Mouse (Mus musculus) limb, embryonic 13.5 days (tissue): ENCODE data around the gene 1700023F06Rik. TPM values are rescaled to one million over a fixed set of nuclear protein-coding genes. Genes with fewer than 3 reads are reported as not detected.

Experiments used
- ATAC-seq: fragments of 200-750 bp; cut with Nextera tagmentation; 2 replicates; pipeline ENCODE4 v1.8.0; 2017; ENCODE audit warnings: low read depth, moderate number of reproducible peaks, moderate TSS enrichment; ENCODE audit not compliant: low FRiP score
- H3K27ac ChIP-seq: fragments of 300-500 bp; sonication (generic); 2 replicates; pipeline ENCODE4 v1.5.1; 2015; ENCODE audit warnings: inconsistent platforms, mild to moderate bottlenecking, moderate library complexity
- H3K27me3 ChIP-seq: fragments of 300-500 bp; sonication (generic); 2 replicates; pipeline ENCODE4 v1.6.1; 2015; ENCODE audit warnings: mild to moderate bottlenecking, inconsistent platforms
- H3K36me3 ChIP-seq: fragments of 300-500 bp; sonication (generic); 2 replicates; pipeline ENCODE4 v1.6.1; 2015; ENCODE audit warnings: inconsistent platforms, mild to moderate bottlenecking, moderate library complexity
- H3K4me1 ChIP-seq: fragments of 300-500 bp; sonication (generic); 2 replicates; pipeline ENCODE4 v1.6.1; 2015; ENCODE audit warnings: inconsistent platforms
- H3K4me2 ChIP-seq: fragments of 300-500 bp; sonication (generic); replicated peaks from 2 replicates; pipeline ENCODE4 v1.6.1; 2015; ENCODE audit warnings: inconsistent platforms, mild to moderate bottlenecking, moderate library complexity
- H3K4me3 ChIP-seq: fragments of 300-500 bp; sonication (generic); 2 replicates; pipeline ENCODE4 v1.5.1; 2015; ENCODE audit warnings: moderate library complexity, mild to moderate bottlenecking, inconsistent platforms
- H3K9ac ChIP-seq: fragments of 300-500 bp; sonication (generic); 2 replicates; pipeline ENCODE4 v1.6.1; 2015; ENCODE audit warnings: mild to moderate bottlenecking, inconsistent platforms
- H3K9me3 ChIP-seq: fragments of 300-500 bp; sonication (generic); 2 replicates; pipeline ENCODE4 v1.6.1; 2016; ENCODE audit warnings: inconsistent platforms
- whole genome bisulfite sequencing: fragments of 180-500 bp; shearing (Covaris S2); methylation state at CpG from one replicate; pipeline ENCODE4 v1.1.7; 2015; 5-methylcytosine and 5-hydroxymethylcytosine counted together
- polyA plus RNA-seq: library from polyadenylated mRNA; unstranded; fragments of >200 nt; fragmentation: Nextera tagmentation; extraction: Ambion mirVana; gene quantifications from 2 replicates; pipeline ENCODE4 v1.2.1, GENCODE M21; 2015

Gene 1700023F06Rik
- polyA plus RNA-seq, 1 experiment from 2014 or later = 0.55 TPM

- no peaks in the 10 kb centered on the region for H3K9me3 ChIP-seq
- peaks cover 38% of the 10 kb centered on the region for H3K4me1 ChIP-seq
- H3K4me2 ChIP-seq = no peak overlapping the region
- H3K27me3 ChIP-seq = peaks cover 95% of the 10 kb centered on the region
- no peak overlapping the region for H3K9ac ChIP-seq
- no peak overlapping the region for H3K4me3 ChIP-seq
- WGBS = 68% methylated on average over 4 of the region's 4 CpGs
- H3K36me3 ChIP-seq = no peaks in the 10 kb centered on the region
- ATAC-seq = no peak
- H3K27ac ChIP-seq = no peak overlapping the region
These were observed 11.0 kb downstream of the 1700023F06Rik start for GRCm38 (mm10) chr11:103197340-103197739.

GRCm38 (mm10) chr11:103195656-103196055 lies 12.7 kb downstream of the 1700023F06Rik start:
- H3K4me2 ChIP-seq = no peak overlapping the region
- no peak for ATAC-seq
- no peak overlapping the region for H3K4me3 ChIP-seq
- WGBS = 66% methylated on average over 5 of the region's 5 CpGs
- no peaks in the 10 kb centered on the region for H3K9me3 ChIP-seq
- peaks cover 100% of the 10 kb centered on the region for H3K27me3 ChIP-seq
- no peak overlapping the region for H3K27ac ChIP-seq
- H3K4me1 ChIP-seq = peaks cover 33% of the 10 kb centered on the region
- H3K36me3 ChIP-seq = no peaks in the 10 kb centered on the region
- H3K9ac ChIP-seq = no peak overlapping the region

- Histone ChIP-seq H3K27me3 (peaks cover 100% of the 10 kb centered on the region), H3K4me2 (no peak overlapping the region), H3K27ac (no peak overlapping the region), H3K4me1 (peaks cover 33% of the 10 kb centered on the region), H3K9me3 (no peaks in the 10 kb centered on the region), H3K9ac (no peak overlapping the region), H3K4me3 (no peak overlapping the region), H3K36me3 (no peaks in the 10 kb centered on the region)
- ATAC-seq = no peak
- WGBS = 88% methylated on average over 18 of the region's 18 CpGs
These were observed 13.1 kb downstream of the 1700023F06Rik start for GRCm38 (mm10) chr11:103195236-103195635.

GRCm38 (mm10) chr11:103193825-103194168 lies 14.6 kb downstream of the 1700023F06Rik start:
- H3K36me3 ChIP-seq = no peaks in the 10 kb centered on the region
- peaks cover 98% of the 10 kb centered on the region for H3K27me3 ChIP-seq
- ATAC-seq = no peak
- WGBS = 33% methylated on average over 9 of the region's 9 CpGs
- H3K9me3 ChIP-seq = no peaks in the 10 kb centered on the region; the same call in 1 of the 2 replicates
- H3K27ac ChIP-seq = no peak overlapping the region
- H3K9ac ChIP-seq = no peak overlapping the region
- H3K4me1 ChIP-seq = peaks cover 20% of the 10 kb centered on the region
- H3K4me2 ChIP-seq = no peak overlapping the region
- H3K4me3 ChIP-seq = no peak overlapping the region

DNA sequence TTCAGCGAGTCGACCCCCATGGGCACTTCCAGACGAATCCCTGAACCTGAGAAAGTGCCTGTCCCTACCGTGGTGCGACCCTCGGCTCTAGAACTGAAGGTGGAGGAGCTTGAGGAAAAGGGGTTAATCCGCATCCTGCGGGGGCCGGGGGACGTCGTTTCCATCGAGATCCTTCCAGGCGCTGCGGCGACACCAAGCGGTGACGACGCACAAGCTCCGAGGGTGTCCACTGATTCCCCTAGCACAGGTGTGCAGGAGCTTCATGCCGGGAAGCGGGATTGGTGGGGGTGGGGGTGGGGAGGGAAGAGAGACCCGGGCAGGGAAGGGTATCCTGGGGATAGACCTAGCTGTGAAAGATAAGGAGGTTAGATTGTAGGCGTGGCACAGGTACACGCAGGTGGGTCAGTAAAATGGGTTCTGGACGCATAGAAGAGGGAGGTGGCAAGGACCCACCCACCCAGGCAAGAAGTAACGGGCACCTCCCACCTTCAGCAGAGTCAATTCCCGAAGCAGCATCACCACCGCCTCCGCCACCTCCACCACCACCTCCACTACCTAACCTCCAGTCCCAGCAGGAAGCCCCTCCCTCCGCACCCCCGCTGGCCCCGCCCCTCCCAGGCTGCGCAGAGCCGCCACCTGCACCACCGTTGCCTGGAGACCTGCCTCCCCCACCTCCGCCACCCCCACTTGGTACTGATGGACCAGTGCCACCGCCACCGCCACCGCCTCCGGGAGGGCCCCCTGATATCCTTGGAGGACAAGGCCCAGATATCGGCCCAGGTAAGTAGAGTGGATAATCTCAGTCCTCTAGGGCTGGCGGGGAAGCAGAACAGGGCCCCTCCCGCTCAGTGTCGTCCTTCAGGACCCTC lies 15.2 kb downstream of the 1700023F06Rik start:
- no peaks in the 10 kb centered on the region; the same call in 1 of the 2 replicates for H3K9me3 ChIP-seq
- peak overlapping the region; percentile 36 for H3K4me3 ChIP-seq
- no peaks in the 10 kb centered on the region for H3K36me3 ChIP-seq
- no peak overlapping the region for H3K27ac ChIP-seq
- peak overlapping the region; percentile 66 for H3K4me2 ChIP-seq
- ATAC-seq = no peak; the same call in 1 of the 2 replicates
- 4% methylated on average over 43 of the region's 44 CpGs for WGBS
- H3K4me1 ChIP-seq = peaks cover 14% of the 10 kb centered on the region
- H3K27me3 ChIP-seq = peaks cover 92% of the 10 kb centered on the region
- H3K9ac ChIP-seq = peak overlapping the region; percentile 27

GRCm38 (mm10) chr11:103192230-103192955 lies 16.0 kb downstream of the 1700023F06Rik start:
- no peaks in the 10 kb centered on the region; the same call in 1 of the 2 replicates for H3K9me3 ChIP-seq
- no peak overlapping the region for H3K27ac ChIP-seq
- peaks cover 13% of the 10 kb centered on the region for H3K4me1 ChIP-seq
- ATAC-seq = no peak
- WGBS = 13% methylated on average over 28 of the region's 28 CpGs
- H3K4me2 ChIP-seq = peak overlapping the region; percentile 66
- peak overlapping the region; percentile 27 for H3K9ac ChIP-seq
- H3K36me3 ChIP-seq = no peaks in the 10 kb centered on the region
- peaks cover 84% of the 10 kb centered on the region for H3K27me3 ChIP-seq
- peak overlapping the region; percentile 36 for H3K4me3 ChIP-seq

DNA sequence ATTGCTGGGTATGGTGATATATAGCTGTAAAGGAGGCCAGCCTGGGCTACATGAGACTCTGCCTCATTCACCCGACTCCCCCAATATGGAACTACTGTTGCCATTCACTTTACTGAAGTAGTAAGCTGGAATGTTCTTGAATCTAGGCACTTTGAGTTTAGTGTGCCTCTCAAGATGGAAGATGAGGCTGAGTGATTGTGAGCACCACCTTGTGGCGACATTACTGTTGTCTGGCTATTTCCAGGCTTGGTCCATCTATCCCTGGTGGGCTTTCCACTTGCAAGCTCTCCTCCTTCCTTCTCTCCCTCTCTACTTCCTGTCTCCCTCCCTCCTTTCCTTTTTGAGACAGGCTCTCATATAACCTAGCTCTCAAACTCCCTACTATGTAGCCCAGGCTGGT lies 23.5 kb downstream of the 1700023F06Rik start:
- Histone ChIP-seq H3K36me3 (no peaks in the 10 kb centered on the region), H3K9me3 (no peaks in the 10 kb centered on the region; the same call in 1 of the 2 replicates), H3K9ac (no peak overlapping the region), H3K27me3 (peaks cover 18% of the 10 kb centered on the region), H3K4me2 (no peak overlapping the region), H3K4me1 (no peaks in the 10 kb centered on the region), H3K27ac (no peak overlapping the region), H3K4me3 (no peak overlapping the region)
- WGBS = 43% methylated on average over 2 of the region's 2 CpGs
- no peak for ATAC-seq

- H3K4me1 ChIP-seq = no peaks in the 10 kb centered on the region
- WGBS = 79% methylated on average over 3 of the region's 3 CpGs
- H3K27me3 ChIP-seq = peaks cover 8% of the 10 kb centered on the region; the same call in 1 of the 2 replicates
- H3K4me3 ChIP-seq = no peak overlapping the region
- H3K36me3 ChIP-seq = no peaks in the 10 kb centered on the region
- no peak overlapping the region for H3K27ac ChIP-seq
- no peak overlapping the region for H3K4me2 ChIP-seq
- H3K9me3 ChIP-seq = no peaks in the 10 kb centered on the region
- no peak for ATAC-seq
- no peak overlapping the region for H3K9ac ChIP-seq
These were observed 26.4 kb downstream of the 1700023F06Rik start for GRCm38 (mm10) chr11:103181911-103182310.

- Histone ChIP-seq H3K9ac (no peak overlapping the region), H3K4me3 (no peak overlapping the region), H3K27me3 (peaks cover 8% of the 10 kb centered on the region; the same call in 1 of the 2 replicates), H3K4me2 (no peak overlapping the region), H3K36me3 (no peaks in the 10 kb centered on the region), H3K27ac (no peak overlapping the region), H3K4me1 (no peaks in the 10 kb centered on the region), H3K9me3 (no peaks in the 10 kb centered on the region)
- 75% methylated on average over 9 of the region's 9 CpGs for WGBS
- no peak for ATAC-seq
These were observed 27.0 kb downstream of the 1700023F06Rik start for GRCm38 (mm10) chr11:103181349-103181748.

- Histone ChIP-seq H3K36me3 (no peaks in the 10 kb centered on the region), H3K9me3 (no peaks in the 10 kb centered on the region), H3K27me3 (peaks cover 8% of the 10 kb centered on the region; the same call in 1 of the 2 replicates), H3K9ac (no peak overlapping the region), H3K4me2 (no peak overlapping the region), H3K4me1 (no peaks in the 10 kb centered on the region), H3K27ac (no peak overlapping the region), H3K4me3 (no peak overlapping the region)
- 44% methylated on average over 1 of the region's 1 CpGs for WGBS
- ATAC-seq = no peak
These were observed 27.9 kb downstream of the 1700023F06Rik start for GRCm38 (mm10) chr11:103180426-103180825.

DNA sequence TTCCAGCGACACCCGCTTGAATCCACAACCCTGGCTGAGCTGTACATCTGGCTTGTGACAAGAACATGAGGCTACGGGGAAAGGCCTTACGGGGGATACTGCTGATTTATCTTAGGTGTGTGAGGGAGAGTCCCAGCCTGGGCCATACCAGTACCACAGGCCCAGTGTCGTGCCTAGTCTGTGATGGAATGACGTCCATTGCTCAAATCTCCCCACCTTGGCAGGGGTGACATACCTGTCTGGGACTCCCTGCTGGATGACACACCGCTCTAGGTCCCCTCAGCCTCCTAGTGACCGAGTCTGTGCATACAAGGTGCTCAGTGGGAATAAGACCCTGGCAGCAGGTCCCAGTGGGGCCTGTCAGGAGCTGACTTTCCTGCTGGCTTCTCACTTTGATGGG lies 29.6 kb downstream of the 1700023F06Rik start:
- H3K4me2 ChIP-seq = no peak overlapping the region
- peaks cover 11% of the 10 kb centered on the region for H3K27me3 ChIP-seq
- H3K36me3 ChIP-seq = no peaks in the 10 kb centered on the region
- no peaks in the 10 kb centered on the region for H3K9me3 ChIP-seq
- no peak overlapping the region for H3K27ac ChIP-seq
- H3K4me1 ChIP-seq = no peaks in the 10 kb centered on the region
- no peak overlapping the region for H3K9ac ChIP-seq
- 87% methylated on average over 8 of the region's 8 CpGs for WGBS
- no peak overlapping the region for H3K4me3 ChIP-seq
- ATAC-seq = no peak

DNA sequence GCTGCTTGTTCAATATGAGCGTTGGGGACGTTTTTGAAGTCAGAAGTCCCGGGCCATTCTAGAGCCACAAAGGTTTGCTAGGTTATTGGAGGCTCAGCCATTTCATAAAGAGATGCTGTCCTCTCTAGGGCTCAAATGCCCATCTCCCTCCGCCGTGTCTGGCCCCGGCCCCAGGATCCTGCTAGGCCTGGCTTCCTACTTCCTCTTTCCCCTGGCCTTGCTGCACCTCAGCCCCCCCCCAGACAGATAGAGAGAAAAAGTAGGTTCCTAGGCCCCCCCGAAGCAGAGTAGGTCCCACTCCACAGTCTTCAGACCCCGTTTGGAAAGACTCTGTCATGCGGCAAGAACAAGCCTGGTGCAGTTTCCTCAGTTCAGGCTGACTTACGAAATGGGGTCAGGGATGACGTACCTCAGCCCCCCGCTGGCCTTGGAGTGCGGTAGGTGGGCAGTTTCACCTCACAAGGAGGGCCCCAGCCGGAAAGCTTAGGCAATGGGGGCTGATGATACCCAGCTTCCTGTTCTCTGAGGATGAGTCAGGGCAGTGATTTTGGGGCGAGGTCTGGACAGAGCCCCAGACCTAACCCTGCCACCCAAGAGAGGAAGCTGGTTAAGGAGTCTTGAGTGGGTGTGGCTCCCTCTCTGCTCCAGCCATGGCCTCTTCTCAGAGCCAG lies 30.4 kb downstream of the 1700023F06Rik start:
- no peak overlapping the region for H3K9ac ChIP-seq
- H3K27me3 ChIP-seq = peaks cover 19% of the 10 kb centered on the region
- no peak overlapping the region for H3K27ac ChIP-seq
- 86% methylated on average over 15 of the region's 15 CpGs for WGBS
- H3K4me2 ChIP-seq = no peak overlapping the region
- H3K36me3 ChIP-seq = no peaks in the 10 kb centered on the region
- no peak for ATAC-seq
- no peak overlapping the region for H3K4me3 ChIP-seq
- H3K9me3 ChIP-seq = no peaks in the 10 kb centered on the region
- H3K4me1 ChIP-seq = no peaks in the 10 kb centered on the region
